Mouse (Mus musculus): ENCODE data around the gene Syt5. TPM values are rescaled to one million over a fixed set of nuclear protein-coding genes. Genes with fewer than 3 reads are reported as not detected.
"Not testable (repeated sequence)": the region's sequence is repeated elsewhere in the genome, so short reads cannot be mapped to it uniquely, and the experiment has no call there.

Gene Syt5
- polyA plus RNA-seq, 1 experiment from 2014 or later, result 164 TPM

GRCm38 (mm10) chr7:4537181-4537580 is 10.2 kb downstream of the Syt5 start:
- Histone ChIP-seq H3K4me1 (no peaks in the 10 kb centered on the region), H3K4me3 (no peak overlapping the region), H3K27ac (replicated peaks) (no peak overlapping the region), H3K27me3 (no peaks in the 10 kb centered on the region), H3K9ac (replicated peaks) (no peak overlapping the region), H3K36me3 (peaks cover 27% of the 10 kb centered on the region), H3K9me3 (no peaks in the 10 kb centered on the region), H3K4me2 (replicated peaks) (no peak overlapping the region)
- ATAC-seq (replicated peaks), result no peak
- WGBS, result 64% methylated on average over 4 of the region's 4 CpGs

- Histone ChIP-seq H3K27me3 (no peaks in the 10 kb centered on the region), H3K36me3 (peaks cover 22% of the 10 kb centered on the region), H3K9me3 (no peaks in the 10 kb centered on the region), H3K4me2 (replicated peaks) (no peak overlapping the region), H3K4me3 (no peak overlapping the region), H3K9ac (replicated peaks) (no peak overlapping the region), H3K27ac (replicated peaks) (no peak overlapping the region), H3K4me1 (no peaks in the 10 kb centered on the region)
- 78% methylated on average over 4 of the region's 4 CpGs for WGBS
- no peak for ATAC-seq (replicated peaks)
These were observed 11.0 kb downstream of the Syt5 start for GRCm38 (mm10) chr7:4536369-4536768.

- Histone ChIP-seq H3K36me3 (no peaks in the 10 kb centered on the region), H3K4me3 (peak within 1 kb of the TSS; percentile 30), H3K9me3 (no peaks in the 10 kb centered on the region), H3K4me2 (replicated peaks) (peak within 1 kb of the TSS; percentile 40), H3K9ac (replicated peaks) (peak within 1 kb of the TSS; percentile 16; the same call in 1 of the 2 replicates), H3K4me1 (peaks cover under 1% of the 10 kb centered on the region; the same call in 1 of the 2 replicates), H3K27me3 (no peaks in the 10 kb centered on the region), H3K27ac (replicated peaks) (no peak within 1 kb of the TSS)
- 4% methylated on average over 28 of the region's 28 CpGs for WGBS
- ATAC-seq (replicated peaks), result peak; percentile 74
These were observed 15.2 kb downstream of the Syt5 start, which contains the start of gene Dnaaf3 for GRCm38 (mm10) chr7:4532005-4532729. TSS of gene Dnaaf3 (minus strand) at chr7:4532453.

- not testable (repeated sequence) for H3K9ac ChIP-seq (replicated peaks); H3K27ac ChIP-seq (replicated peaks); H3K36me3 ChIP-seq; H3K4me3 ChIP-seq; H3K27me3 ChIP-seq; ATAC-seq (replicated peaks); H3K4me2 ChIP-seq (replicated peaks); H3K9me3 ChIP-seq
- peaks cover 14% of the 10 kb centered on the region for H3K4me1 ChIP-seq
- 46% methylated on average over 8 of the region's 8 CpGs for WGBS
These were observed 17.2 kb downstream of the Syt5 start for GRCm38 (mm10) chr7:4530166-4530565.

- no peaks in the 10 kb centered on the region for H3K36me3 ChIP-seq
- WGBS, result 49% methylated on average over 18 of the region's 18 CpGs
- no peak overlapping the region for H3K27ac ChIP-seq (replicated peaks)
- H3K9ac ChIP-seq (replicated peaks), result no peak overlapping the region
- ATAC-seq (replicated peaks), result no peak
- H3K27me3 ChIP-seq, result no peaks in the 10 kb centered on the region
- no peaks in the 10 kb centered on the region for H3K9me3 ChIP-seq
- no peak overlapping the region for H3K4me3 ChIP-seq
- peaks cover 14% of the 10 kb centered on the region for H3K4me1 ChIP-seq
- peak overlapping the region; percentile 45; the same call in 1 of the 2 replicates for H3K4me2 ChIP-seq (replicated peaks)
These were observed 20.0 kb downstream of the Syt5 start for GRCm38 (mm10) chr7:4527302-4527689.

GRCm38 (mm10) chr7:4526341-4527301 is 20.7 kb downstream of the Syt5 start:
- no peaks in the 10 kb centered on the region for H3K27me3 ChIP-seq
- H3K4me1 ChIP-seq, result peaks cover 14% of the 10 kb centered on the region
- no peaks in the 10 kb centered on the region for H3K36me3 ChIP-seq
- H3K4me3 ChIP-seq, result peak overlapping the region; percentile 29
- ATAC-seq (replicated peaks), result peak; percentile 91
- 0 out of 2 replicates have a peak overlapping the region, but pooled peaks have one; percentile 12 for H3K27ac ChIP-seq (replicated peaks)
- H3K9ac ChIP-seq (replicated peaks), result peak overlapping the region; percentile 37; the same call in 1 of the 2 replicates
- H3K9me3 ChIP-seq, result no peaks in the 10 kb centered on the region
- H3K4me2 ChIP-seq (replicated peaks), result peak overlapping the region; percentile 45
- WGBS, result 25% methylated on average over 40 of the region's 40 CpGs

GRCm38 (mm10) chr7:4524212-4524922 is 23.0 kb downstream of the Syt5 start, which contains the start of gene Tnni3:
TSS of gene Tnni3 (minus strand) at chr7:4524229.
- H3K27me3 ChIP-seq; H3K27ac ChIP-seq (replicated peaks); H3K9ac ChIP-seq (replicated peaks); H3K4me2 ChIP-seq (replicated peaks); H3K9me3 ChIP-seq; H3K36me3 ChIP-seq; H3K4me3 ChIP-seq: not testable (repeated sequence)
- 0 out of 2 replicates have a peak, but pooled peaks have one; percentile 14 for ATAC-seq (replicated peaks)
- 69% methylated on average over 15 of the region's 15 CpGs for WGBS
- peaks cover 21% of the 10 kb centered on the region for H3K4me1 ChIP-seq

- WGBS, result 91% methylated on average over 33 of the region's 33 CpGs
- peaks cover 21% of the 10 kb centered on the region for H3K4me1 ChIP-seq
These were observed 23.9 kb downstream of the Syt5 start for GRCm38 (mm10) chr7:4523205-4524130.

GRCm38 (mm10) chr7:4522292-4522691 is 25.0 kb downstream of the Syt5 start:
- WGBS, result 86% methylated on average over 6 of the region's 6 CpGs
- no peaks in the 10 kb centered on the region for H3K9me3 ChIP-seq
- no peak for ATAC-seq (replicated peaks)

More at GRCm38 (mm10) chr7:4523205-4524130, 23.9 kb downstream of the Syt5 start:
- Histone ChIP-seq H3K36me3 (no peaks in the 10 kb centered on the region), H3K27ac (replicated peaks) (no peak overlapping the region), H3K9me3 (no peaks in the 10 kb centered on the region), H3K4me3 (no peak overlapping the region), H3K9ac (replicated peaks) (no peak overlapping the region), H3K4me2 (replicated peaks) (no peak overlapping the region), H3K27me3 (no peaks in the 10 kb centered on the region)
- no peak for ATAC-seq (replicated peaks)

GRCm38 (mm10) chr7:4521231-4522003 is 25.9 kb downstream of the Syt5 start:
- Histone ChIP-seq H3K4me1 (peaks cover 13% of the 10 kb centered on the region), H3K36me3 (no peaks in the 10 kb centered on the region), H3K4me2 (replicated peaks) (peak overlapping the region; percentile 45), H3K9ac (replicated peaks) (no peak overlapping the region), H3K27me3 (no peaks in the 10 kb centered on the region), H3K4me3 (peak overlapping the region; percentile 24), H3K27ac (replicated peaks) (no peak overlapping the region), H3K9me3 (no peaks in the 10 kb centered on the region)
- no peak for ATAC-seq (replicated peaks)
- 34% methylated on average over 32 of the region's 32 CpGs for WGBS

More at GRCm38 (mm10) chr7:4522292-4522691, 25.0 kb downstream of the Syt5 start:
- Histone ChIP-seq H3K4me2 (replicated peaks) (no peak overlapping the region), H3K27ac (replicated peaks) (no peak overlapping the region), H3K9ac (replicated peaks) (no peak overlapping the region), H3K27me3 (no peaks in the 10 kb centered on the region), H3K36me3 (no peaks in the 10 kb centered on the region), H3K4me3 (no peak overlapping the region), H3K4me1 (peaks cover 21% of the 10 kb centered on the region)
